Mouse (Mus musculus): ENCODE results near the gene Serpina1f.
"Not testable (repeated sequence)": the region's sequence is repeated elsewhere in the genome, so short reads cannot be mapped to it uniquely, and the experiment has no call there.

Gene Serpina1f

DNA sequence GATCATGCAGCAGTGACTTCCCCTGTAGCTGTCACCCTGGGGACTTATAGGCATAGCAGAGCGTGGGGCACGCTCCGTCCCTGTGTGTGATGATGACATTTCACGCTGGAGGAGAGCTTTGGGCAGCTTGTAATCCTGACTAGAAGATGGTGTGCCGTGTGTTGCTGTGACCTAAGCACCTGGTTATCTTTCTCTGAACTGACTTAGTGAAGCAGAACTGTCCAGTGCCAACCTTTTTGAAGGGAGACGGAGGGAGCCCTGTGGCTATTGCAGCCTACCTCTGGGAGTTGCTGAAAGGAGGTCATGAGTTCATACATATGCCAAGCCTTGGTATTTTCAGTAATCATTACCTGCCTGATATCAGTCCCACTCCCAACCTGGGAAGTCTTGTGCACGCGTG is at the start of gene Serpina1f:
Gene Serpina1f, minus strand, starts transcription at position 101 of the 400 bp plus-strand sequence.
- DNase-seq = no peak

DNA sequence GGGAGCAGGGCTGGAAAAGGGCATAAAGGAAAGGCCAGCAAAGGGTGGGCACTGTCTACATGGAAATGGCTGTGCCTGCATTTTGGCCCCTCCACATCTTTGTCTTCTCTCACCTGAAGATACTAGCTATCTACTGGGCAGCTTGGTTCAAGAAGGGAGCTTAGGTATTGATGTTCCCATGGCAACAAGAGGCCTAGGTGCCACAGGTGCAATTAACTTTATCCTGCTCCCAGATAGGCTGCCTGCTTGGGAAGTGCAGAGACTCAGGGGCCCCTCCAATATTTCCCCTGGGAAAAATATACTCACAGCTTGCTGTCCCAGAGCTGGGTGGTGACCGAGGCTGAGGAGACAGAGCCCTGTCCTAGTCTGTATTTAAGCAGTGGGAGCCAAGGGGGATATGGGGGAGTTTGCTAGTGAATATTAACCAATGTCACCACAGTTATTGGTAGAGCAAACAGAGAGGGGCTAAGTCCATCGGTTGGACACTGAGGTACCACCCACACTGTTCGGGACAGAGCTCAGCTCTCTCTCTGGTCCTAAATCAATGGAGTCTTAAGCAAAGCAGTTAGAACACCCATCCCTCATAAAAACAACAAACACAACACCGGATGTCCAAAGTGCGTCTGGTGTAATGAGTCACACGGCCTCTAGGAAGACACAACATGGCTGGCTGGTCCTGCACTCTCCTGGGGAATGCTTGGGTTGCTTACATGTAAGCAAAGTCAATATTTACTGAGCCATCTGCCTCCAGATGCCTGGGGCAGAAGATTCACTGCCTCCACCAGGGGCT is 42.7 kb upstream of the Serpina1f start:
- DNase-seq = not testable (repeated sequence)

DNA sequence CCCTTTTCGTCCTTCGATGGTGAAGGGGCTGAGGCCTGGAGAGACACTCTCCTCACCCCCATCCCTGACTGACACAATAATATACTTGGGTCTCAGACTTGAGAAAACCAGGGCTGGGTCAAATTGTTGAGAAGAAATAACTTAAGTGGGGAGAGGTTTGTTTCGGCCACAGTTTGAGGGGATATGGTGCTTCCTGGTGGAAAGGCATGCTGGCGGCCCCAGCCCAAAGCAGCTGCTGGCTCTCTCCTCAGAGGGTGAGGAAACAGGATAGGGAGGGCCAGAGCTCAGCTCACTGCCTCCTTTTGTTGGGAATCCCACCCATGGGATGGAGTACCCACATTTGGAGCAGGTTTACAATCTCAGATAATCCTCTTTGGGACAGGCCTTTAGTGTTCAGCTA is 40.2 kb upstream of the Serpina1f start:
- not testable (repeated sequence) for DNase-seq

DNA sequence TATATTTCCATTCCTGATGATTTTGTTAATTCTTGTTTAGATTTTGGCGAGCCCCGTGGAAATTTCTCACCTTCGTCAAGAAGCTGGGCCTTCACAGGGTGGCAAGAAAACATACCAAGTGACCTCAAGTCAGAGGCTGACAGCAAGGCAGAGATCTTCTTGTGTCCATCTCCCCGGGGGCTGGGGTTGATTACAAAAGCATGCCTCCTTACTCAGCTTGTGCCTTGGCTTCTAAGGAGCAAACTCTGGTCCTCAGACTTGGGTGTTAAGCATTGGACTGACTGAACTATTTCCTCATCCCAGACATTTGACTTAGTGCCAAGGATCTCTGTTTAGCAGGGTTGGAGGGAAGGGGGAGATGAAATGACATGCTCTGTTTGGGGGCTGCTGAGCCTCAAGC is 39.8 kb upstream of the Serpina1f start:
- not testable (repeated sequence) for DNase-seq

DNA sequence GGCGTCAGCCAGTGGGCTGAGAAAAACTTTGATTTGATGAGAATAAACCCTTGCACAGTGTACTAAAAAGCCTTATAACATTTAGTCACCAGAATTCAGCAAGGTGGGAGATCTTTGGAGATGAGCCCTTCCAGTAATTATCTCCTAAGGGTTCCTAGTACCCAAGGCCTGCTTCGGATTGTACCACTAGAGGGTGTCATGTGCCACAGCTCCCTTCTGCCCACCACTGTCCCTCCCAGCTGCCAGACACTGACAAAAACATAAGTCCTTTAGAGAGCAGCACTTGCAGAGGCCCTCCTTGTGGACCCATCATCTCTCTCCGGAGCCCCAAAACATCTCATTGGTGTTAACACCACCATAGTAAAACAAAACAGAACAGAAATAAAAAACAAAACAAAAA is 16.2 kb upstream of the Serpina1f start:
- no peak for DNase-seq

DNA sequence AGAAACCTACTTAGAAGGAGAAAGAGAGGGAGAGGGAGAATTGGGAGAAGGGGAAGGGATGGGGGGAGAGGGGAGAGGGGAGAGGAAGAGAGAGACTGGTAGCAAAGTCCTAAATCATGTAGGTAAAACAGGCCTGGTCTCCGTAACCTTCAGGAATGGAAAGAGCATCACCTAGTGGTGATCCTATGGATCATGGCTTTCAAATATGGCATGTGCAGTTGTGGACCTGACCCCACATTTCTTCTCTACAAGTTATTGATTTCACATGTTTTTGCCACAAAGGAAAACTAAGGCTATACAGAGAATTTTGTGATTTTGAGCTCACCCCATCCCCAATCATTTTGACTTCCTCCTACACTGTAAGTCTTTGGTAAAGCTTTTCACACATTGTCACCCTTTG is 15.1 kb upstream of the Serpina1f start:
- DNase-seq = no peak

DNA sequence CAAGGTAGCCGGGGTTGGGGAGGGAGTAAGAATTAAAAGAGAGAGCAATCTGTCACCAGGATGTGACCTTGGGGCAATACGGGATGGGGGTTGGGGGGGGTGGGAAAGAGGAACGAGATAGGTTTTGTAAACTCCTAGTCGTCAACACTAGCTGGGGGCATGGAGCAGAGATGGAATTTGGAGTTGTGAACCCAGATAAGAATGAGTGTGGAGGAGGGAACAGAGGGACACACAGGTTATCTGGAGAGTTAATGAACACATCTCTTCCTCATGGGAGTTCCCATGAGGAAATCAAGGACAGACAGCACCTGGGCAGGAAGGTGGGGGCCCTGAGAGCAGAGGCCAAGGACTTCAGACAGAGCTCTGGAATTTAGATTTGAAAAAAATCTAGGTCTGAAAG is 10.8 kb upstream of the Serpina1f start:
- no peak for DNase-seq

DNA sequence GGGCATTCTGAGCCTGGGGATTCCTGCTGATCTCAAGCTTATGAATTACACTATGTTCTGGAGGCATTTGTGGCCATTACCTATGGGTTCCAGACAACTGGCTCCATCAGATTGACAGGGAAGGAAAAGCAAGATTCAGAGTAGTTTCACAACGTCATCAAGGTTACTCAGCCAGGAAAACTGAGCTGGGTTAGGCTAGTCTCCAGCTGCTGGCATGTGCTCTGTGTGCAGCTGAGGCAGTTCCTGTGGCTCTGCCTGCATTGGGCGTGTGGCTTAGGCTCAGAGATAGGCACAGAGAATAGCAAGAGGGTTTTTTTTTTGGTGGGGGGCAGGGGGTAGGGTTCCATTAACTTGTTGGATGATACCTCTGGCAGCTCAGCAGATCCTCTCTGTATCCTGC is 10.2 kb upstream of the Serpina1f start:
- DNase-seq = no peak

DNA sequence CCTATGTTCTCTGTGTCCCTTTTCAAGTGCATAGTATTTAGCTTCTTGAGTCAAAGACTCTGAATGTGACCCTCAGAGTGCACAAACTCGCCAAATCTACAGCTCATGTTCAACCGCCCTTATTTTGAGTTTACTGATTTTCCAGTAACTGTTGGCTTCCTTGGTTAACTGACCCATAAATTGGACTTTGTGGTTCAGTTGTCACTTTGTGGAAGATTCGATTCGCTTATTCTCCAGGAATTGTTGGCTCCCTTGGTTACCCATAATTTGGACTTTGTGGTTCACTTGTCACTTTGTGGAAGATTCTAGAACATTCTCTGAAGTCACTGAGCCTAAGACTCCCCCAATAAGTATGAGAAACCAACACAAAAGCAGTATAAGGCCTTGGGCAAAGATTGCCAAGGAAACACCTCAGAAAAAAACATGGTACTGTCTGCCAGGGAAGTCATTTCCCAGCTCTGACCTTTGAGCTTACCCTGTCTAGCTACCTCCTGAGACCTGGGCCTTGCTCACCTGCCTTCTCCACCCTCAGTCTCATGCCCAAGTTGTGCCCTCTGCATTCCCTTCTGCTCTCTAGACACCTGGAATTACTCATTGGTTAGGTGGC is 4.9 kb upstream of the Serpina1f start:
- no peak for DNase-seq

DNA sequence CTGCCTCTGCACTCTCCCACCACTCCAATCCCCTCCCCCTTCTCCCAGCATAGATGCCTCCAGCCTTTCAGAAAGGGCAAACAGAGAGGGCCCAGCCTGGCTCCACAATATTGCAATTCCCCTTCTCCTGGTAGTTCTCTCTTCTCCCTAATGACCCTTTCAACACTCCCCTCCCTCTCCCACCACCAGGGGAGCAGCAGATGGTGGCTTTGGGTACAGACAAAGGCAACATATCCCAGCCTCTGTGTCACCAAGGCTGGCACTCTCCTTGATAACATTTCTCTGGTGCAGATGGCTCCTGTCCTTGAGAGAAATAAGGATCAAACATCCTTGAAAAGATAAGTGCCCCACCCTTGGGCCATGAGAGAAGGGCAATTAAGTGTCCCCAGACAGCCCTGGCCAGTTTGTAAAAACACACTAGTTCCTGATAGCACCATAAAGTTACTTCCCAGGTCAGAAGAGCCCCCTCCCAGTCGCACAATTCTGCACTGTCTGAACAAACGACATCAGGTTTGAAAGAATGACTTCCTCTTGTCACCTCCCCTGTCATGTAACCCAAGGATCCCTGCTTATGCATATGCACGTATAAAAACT is 7.0 kb downstream of the Serpina1f start:
- no peak for DNase-seq

DNA sequence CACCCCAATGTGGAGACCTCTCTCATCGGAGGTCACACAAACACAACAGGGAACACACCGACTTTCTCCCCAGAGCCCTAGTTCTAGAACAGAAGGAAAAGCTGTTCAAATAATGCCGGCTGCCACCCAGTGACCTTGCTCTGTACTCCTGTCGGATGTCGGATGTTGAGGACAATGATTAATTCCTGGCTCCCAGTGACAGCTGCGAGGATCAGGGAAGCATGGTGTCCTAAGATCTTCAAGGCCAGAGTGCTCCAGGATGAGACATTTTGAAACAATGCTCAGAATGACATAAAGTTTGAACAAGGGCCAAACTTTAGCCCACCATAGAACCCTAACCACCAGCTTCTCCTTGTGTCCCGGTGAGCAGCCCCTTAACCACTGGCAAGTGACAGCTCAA is 8.3 kb downstream of the Serpina1f start:
- DNase-seq = no peak

DNA sequence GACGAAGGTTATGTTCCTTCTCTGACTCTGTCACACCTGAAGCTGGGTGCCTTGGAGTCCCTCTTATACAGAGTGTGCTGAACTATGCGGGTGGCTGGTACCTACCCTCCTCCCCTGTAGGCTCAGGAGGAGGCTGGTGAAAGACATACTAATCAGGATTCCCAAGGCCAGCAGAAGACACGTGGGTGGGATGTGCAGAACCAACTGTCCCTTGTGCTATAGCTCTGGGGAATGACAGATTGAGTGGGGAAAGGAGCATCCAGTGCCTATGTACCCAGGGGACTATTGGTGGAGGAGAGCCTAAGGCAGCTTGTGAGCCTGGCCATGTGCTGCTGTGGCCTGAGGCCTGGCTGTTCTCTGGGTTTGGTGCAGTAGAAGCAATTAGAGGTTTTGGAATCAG is 9.3 kb downstream of the Serpina1f start:
- no peak for DNase-seq

DNA sequence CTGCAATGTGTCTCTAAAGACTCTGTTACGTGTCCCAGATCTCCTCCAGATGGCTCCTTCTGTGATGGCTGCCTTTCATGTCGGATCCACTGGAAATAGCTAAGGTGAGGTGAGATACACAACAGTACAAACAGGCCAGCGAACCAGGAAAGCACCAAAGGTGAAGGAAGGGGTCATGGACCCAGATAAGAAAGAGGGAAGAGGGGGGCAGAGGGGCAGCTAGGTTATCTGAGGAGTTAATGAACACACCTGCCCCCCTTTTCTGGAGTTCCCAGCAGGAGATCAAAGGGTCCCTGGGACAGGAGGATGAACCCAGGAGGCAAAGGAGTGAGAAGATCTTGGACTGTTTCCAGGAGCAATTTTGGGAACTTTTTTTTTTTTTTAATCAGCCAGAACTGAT is 9.9 kb downstream of the Serpina1f start:
- no peak for DNase-seq

DNA sequence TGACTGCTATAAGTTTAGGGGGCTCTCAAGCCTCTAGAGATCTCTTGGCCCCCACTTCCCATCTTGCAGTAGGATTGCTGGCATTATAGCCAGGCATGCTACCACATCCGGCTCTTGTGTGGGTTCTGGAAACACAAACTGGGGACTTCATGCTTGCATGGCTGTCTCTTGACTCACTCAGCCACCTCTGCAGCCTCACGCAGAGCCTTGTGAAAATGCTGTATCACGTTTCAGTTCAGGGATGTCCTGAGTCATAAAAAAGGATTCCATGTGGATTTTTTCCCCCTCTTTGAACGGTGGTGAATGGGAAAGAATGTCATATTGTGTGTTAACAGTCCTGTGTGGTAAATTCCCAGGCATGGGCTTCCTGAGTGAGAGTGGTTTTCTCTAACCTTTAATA is 11.6 kb downstream of the Serpina1f start:
- no peak for DNase-seq

DNA sequence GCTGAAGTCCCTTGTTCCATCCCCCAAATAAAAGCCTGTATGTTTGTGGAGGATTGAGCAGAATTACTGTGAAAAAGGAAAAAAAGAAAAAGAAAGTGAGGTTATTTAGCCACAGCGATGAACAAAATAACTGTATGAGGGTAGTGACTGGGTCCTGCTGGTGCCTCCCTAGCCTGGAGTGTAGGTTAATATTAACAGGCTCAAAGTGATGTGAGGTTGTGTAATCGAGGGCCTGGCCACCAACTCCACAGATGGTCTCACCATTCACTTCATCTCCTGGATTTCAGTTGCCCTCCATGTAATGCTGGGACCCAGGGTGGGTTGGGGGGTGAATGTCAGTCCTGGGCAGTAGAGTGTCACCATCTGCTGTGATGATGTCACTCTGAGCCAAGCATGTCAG is 13.6 kb downstream of the Serpina1f start:
- no peak for DNase-seq

DNA sequence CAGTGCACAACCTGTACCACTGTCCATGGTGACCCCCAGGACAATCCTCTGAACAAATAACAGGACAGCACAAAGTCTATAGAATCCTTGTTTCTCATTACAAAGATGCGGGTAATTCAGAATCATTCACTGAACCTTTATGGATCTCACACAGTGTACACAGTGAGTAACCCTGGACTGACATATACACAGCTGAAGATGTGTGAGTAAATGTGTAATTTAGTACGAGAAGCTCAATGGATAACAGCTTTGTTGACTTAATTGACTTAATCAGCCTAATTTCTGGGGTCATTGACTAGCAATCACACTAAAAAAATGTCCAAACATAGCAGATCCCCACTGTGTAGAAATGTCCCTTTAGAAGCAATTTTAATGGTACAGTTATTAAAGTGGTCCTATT is 14.2 kb downstream of the Serpina1f start:
- no peak for DNase-seq

DNA sequence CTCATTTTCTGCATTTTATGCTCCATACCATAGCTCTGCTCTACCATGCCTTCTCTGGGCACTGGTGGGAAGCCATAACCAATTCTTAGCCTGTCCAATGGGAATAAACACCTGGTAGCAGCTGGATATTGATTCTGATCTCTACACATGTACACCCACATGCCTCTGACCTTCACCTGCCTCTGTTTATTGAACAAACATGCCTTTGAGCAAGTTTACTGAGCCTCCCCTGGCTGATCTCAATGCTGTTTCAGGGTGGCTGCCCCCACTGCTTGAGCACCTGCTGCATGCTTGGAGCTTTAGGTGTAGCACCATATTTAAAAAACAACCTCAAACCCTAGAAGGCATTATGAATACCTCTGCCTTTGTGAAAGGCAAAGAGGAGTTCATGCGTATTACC is 15.5 kb downstream of the Serpina1f start:
- not testable (repeated sequence) for DNase-seq

DNA sequence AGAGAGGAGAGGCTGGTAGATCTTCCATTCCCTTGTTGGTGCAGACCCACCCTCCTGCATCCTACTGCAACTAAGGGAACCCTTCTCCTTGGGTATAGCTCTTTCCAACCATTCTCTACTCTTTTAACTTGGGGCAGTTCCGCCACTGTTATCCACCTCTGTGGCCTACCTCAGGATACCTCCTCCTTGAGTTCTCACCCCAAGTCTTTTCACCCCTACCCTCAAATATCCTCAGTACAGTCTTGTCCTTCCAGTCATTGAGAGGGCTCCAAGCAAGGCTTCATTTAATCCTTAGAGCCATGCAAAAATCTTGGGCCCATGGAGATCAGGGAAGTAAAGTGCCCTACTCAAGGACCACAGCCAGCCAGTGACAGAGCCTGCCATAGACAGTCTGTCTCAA is 19.3 kb downstream of the Serpina1f start, which contains the start of gene Serpina16:
Gene Serpina16, minus strand, starts transcription at position 101 of the 400 bp plus-strand sequence.
- DNase-seq = no peak

DNA sequence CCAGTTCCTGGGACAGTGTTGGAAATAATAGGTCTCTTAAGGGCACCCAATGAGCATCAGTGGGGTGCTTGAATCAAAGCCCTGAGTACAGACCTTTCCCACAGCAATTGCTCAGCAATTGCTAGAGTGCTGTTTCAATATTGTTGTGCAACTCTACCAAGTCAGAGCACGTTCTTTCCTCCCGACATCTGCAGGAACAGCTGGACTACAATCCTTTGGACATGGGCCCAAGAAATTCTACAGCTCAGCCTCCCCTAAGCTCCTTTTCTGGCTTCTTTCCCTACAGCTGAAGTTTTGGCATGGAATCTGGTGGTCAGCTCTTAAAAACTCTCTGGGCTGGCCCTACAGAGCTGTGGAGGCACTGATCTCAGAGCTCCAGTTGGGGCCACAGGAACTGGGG is 22.1 kb downstream of the Serpina1f start:
- no peak for DNase-seq

DNA sequence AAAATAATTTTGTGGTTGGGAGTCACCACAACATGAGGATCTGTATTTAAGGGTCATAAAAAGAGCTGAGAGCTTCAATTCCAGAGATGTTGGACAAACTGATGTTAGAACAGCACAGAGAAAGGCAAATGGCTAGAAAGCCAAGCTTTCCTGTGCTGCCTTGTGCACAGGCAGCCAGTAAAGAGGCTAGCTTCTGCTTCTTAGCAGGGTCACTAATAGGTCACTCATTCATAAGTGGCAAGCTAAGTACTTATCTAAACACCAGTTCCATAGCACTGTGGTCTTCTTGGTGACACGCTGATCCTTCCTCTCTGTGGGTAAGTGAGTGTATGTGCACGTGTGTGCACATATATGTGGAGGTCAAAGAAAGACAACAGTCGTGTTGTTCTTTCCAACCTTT is 23.8 kb downstream of the Serpina1f start:
- DNase-seq = no peak

DNA sequence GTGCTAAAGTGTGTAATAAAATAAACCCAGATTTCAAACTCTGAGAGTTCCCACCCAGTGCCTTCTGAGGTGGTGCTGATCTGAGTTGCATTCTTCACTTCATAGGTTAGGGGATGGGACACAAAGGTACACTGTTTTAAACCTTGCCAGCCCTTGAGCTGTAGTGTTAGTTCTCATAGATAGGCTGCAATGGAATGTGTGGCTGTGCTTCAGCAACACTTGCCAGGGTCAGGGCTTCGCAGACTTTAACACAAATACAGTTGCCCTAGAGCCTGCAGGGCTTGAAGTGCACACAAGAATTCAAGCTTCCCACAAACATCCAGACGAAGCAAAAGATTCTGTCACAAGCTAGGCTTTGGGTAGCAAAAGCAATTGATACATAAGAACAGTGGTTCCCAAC is 24.4 kb downstream of the Serpina1f start:
- DNase-seq = no peak

DNA sequence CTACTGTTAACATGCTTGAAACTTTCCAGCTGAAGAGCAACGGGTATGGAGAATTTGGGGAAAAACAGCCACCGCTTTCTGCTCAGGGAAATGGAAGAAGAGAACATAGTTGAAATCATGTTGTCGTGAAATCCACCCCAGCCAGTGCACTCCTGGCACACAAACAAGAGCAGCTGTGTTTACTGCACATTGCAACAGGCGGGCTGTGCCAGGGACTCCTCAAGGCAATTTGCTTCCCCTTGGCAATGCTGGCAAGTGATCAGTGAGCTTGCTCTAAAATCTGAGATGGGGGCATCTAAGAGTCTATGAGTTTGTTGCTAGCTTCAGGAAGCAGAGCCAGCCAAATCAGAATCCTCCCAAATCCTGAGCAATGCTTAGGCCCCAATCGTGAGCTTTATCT is 25.0 kb downstream of the Serpina1f start:
- DNase-seq = no peak

DNA sequence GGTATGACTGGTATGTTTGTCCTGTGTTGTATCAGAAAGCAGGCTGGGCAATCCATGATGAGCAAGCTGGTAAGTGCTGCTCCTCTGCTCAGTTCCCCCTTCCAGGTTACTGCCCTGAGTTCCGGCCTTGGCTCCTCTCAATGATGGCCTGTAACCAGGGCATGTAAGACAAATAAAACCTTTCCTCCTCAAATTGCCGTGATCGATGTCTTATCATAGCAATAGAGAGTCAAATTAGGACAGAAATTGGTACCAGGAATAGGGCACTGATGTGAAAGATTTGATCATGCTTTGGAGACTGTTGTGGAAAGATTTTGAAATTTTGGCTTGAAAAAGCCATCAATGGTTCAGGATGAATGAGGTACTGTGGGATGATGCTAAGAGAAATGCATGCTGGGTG is 30.0 kb downstream of the Serpina1f start:
- no peak for DNase-seq

DNA sequence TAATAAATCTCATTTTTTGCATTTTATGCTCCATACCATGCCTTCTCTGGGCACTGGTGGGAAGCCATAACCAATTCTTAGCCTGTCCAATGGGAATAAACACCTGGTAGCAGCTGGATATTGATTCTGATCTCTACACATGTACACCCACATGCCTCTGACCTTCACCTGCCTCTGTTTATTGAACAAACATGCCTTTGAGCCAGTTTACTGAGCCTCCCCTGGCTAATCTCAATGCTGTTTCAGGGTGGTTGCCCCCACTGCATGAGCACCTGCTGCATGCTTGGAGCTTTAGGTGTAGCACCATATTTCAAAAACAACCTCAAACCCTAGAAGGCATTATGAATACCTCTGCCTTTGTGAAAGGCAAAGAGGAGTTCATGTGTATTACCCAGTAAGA is 33.3 kb downstream of the Serpina1f start:
- DNase-seq = not testable (repeated sequence)
